Mouse (Mus musculus): ENCODE measurements around the gene Rnase9.

DNA sequence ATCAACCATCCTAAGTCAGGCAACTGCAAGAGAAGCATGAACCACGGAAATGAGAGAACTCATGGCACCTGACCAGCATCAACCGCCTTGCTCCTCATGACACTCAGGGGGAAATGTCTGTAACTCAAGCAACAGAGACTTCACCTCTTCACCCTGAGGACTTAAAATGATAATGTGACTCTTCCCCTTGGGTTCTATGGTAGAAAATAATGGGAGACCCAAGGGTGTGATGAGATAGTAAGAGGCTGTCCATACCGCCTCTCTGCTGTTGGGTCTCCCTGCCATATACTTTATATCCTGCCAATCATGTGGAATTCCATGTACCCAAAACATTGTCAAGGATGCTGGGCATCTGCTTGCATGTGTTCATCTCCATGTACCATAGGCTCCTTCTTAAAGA lies 32.7 kb upstream of the Rnase9 start, which contains the start of gene Olfr750:
- TF ChIP-seq CTCF (IDR thresholded peaks at IDR 0.05; ENCODE audit: borderline replicate concordance, insufficient read depth, low read length), result no peak
- TF ChIP-seq POLR2A (IDR thresholded peaks at IDR 0.05; ENCODE audit: low read depth, low read length), result no peak
